Mouse (Mus musculus) stomach, postnatal 0 days (tissue): ENCODE data around the gene Tgfbr3. TPM values are rescaled to one million over a fixed set of nuclear protein-coding genes. Genes with fewer than 3 reads are reported as not detected.
A peak's percentile ranks its signal among the peaks of the same experiment; 100 is the strongest.

ENCODE experiments used
- ATAC-seq: fragments of 200-750 bp; cut with Nextera tagmentation; 2 replicates; pipeline ENCODE4 v1.8.0; 2017; ENCODE audit not compliant: low FRiP score, low TSS enrichment
- DNase-seq: peaks from one replicate; pipeline ENCODE4 v3.0.0-alpha.2; 2016; ENCODE audit warnings: low spot score
- H3K27ac ChIP-seq: fragments of 300-500 bp; sonication (generic); replicated peaks from 2 replicates; pipeline ENCODE4 v1.5.1; 2014; ENCODE audit warnings: mild to moderate bottlenecking, control low read depth
- H3K27me3 ChIP-seq: fragments of 300-500 bp; sonication (generic); 2 replicates; pipeline ENCODE4 v1.6.1; 2014; ENCODE audit warnings: low read length; ENCODE audit not compliant: control insufficient read depth, insufficient read depth
- H3K36me3 ChIP-seq: fragments of 300-500 bp; sonication (generic); 2 replicates; pipeline ENCODE4 v1.6.1; 2014; ENCODE audit warnings: low read length, mixed read lengths; ENCODE audit not compliant: control insufficient read depth, insufficient read depth
- H3K4me1 ChIP-seq: fragments of 300-500 bp; sonication (generic); replicated peaks from 2 replicates; pipeline ENCODE4 v1.6.1; 2014; ENCODE audit warnings: antibody characterized with exemption; ENCODE audit not compliant: control insufficient read depth, insufficient read depth
- H3K4me2 ChIP-seq: fragments of 300-500 bp; sonication (generic); replicated peaks from 2 replicates; pipeline ENCODE4 v1.6.1; 2014; ENCODE audit warnings: low read depth, mild to moderate bottlenecking, control low read depth, moderate library complexity
- H3K4me3 ChIP-seq: fragments of 300-500 bp; sonication (generic); 2 replicates; pipeline ENCODE4 v1.5.1; 2014; ENCODE audit warnings: low read depth, low read length, control low read depth
- H3K9ac ChIP-seq: fragments of 300-500 bp; sonication (generic); 2 replicates; pipeline ENCODE4 v1.6.1; 2014; ENCODE audit warnings: mild to moderate bottlenecking, low read length, control low read depth, mixed read lengths
- H3K9me3 ChIP-seq: fragments of 300-500 bp; sonication (generic); 2 replicates; pipeline ENCODE4 v1.6.1; 2016; ENCODE audit warnings: low read length; ENCODE audit not compliant: control insufficient read depth
- CTCF ChIP-seq: IDR thresholded peaks from 2 replicates; pipeline ENCODE4 v1.5.1; 2016; ENCODE audit warnings: antibody characterized with exemption, low read depth, mild to moderate bottlenecking, moderate library complexity
- EP300 ChIP-seq: optimal IDR thresholded peaks from 2 replicates; pipeline ENCODE3; 2016; ENCODE audit warnings: antibody characterized with exemption
- WGBS: fragments of 180-500 bp; shearing (Covaris S2); extraction: QIAGEN DNeasy Blood & Tissue Kit; methylation state at CpG from one replicate; pipeline ENCODE4 v1.1.7; 2014; 5-methylcytosine and 5-hydroxymethylcytosine counted together
- polyA plus RNA-seq: library from polyadenylated mRNA; unstranded; fragments of >200 nt; fragmentation: Nextera tagmentation; extraction: Ambion mirVana; gene quantifications from 2 replicates; pipeline ENCODE4 v1.2.1, GENCODE M21; 2015

Tgfbr3 gene
- polyA plus RNA-seq, 1 experiment from 2014 or later: 10.6 TPM

DNA sequence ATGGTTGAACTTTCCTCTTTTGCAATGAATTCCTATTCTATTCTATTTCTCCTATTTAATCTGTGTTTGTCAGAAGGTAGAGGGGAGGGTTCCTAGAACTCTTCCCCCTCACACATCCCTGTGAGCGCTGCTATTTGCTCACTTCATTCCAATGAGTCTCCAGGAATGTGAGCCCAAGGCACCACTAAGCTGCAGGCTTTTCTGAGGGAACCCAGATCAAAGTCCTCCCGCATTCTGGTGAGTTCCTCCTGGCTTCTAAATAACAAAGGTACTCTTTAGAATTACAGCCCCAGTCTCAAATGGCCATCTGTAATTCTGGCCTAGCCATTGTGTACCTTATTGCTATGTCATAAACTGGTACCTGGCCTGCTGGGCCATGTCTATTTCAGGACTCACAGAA, 72.3 kb downstream of the Tgfbr3 start:
- no peak overlapping the region for H3K27ac ChIP-seq

DNA sequence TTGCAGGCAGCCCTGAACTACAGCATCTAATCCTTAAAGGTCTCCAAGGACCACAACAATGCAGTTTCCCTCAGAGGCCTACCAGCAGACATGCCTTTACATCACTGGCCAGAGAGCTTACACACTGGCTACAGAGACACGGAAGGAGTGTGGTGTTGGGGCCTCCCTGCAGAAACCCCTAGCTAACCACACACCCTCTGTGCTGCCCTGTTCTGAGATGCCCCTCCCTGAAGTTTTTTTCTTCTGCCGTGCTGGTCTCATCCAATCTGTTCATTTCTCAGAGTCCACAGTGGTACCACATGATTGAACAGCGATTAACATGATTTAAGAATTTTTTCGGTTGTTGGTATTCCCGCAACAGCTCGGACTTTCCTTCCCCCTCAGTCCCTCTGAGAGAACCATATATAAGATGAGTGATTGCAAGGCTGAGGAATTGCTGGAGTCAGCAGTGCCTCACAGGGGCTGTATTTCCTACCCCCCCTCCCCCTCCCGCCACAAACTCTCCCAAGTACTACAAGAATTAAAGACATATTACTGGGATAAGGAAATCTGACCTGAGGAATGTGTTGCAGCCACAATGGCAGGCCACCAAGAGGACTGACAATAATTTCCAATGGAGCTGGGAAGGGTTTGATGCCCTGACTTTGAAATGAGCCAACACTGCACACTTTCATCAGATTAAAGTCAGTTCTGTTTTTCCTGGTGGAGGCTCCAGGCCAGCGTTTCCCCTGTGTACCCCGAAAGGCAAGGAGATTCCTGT, 75.9 kb downstream of the Tgfbr3 start:
- Histone ChIP-seq H3K36me3 (peaks cover 5% of the 10 kb centered on the region; the same call in 1 of the 2 replicates), H3K27me3 (no peaks in the 10 kb centered on the region), H3K27ac (no peak overlapping the region), H3K4me2 (no peak overlapping the region), H3K4me1 (no peaks in the 10 kb centered on the region), H3K9ac (no peak overlapping the region), H3K4me3 (no peak overlapping the region), H3K9me3 (no peaks in the 10 kb centered on the region)
- DNase-seq: no peak
- no peak for TF ChIP-seq CTCF
- TF ChIP-seq EP300: no peak
- ATAC-seq: no peak
- WGBS: 68% methylated on average over 9 of the region's 9 CpGs

More for the DNA sequence above, 72.3 kb downstream of the Tgfbr3 start:
- Histone ChIP-seq H3K4me3 (no peak overlapping the region), H3K9me3 (no peaks in the 10 kb centered on the region), H3K4me2 (no peak overlapping the region), H3K9ac (no peak overlapping the region), H3K27me3 (no peaks in the 10 kb centered on the region), H3K36me3 (peaks cover 5% of the 10 kb centered on the region; the same call in 1 of the 2 replicates), H3K4me1 (peaks cover 3% of the 10 kb centered on the region; the same call in 1 of the 2 replicates)
- TF ChIP-seq EP300 (no peak), CTCF (no peak)
- 39% methylated on average over 2 of the region's 2 CpGs for WGBS
- ATAC-seq (no peak), DNase-seq (no peak)

DNA sequence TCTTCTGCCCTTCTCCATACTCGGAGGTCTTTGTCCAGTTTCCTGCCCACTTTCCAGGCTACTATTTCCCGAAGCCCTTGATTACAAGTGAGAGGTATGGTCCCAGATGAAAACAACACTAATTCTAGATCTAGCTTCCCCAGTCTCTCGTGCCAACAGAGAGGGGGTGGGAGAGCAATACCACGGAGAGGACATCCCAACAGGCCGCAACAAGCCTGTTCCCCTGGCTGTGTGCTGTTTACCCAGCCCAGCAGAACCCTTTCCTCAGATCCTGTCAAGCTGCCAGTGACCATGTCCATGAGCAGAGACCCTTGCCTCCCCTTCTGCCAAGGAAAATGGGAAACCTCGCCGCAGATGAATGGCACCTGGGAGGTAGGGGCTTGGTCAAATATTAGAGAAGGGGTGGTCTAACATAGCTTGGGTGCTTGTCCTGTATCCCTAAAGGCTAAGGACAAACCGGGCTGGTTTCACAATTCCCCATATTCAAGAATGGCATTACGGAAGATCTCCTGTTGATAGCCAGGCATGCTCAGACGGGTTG, 77.5 kb downstream of the Tgfbr3 start:
- WGBS: 69% methylated on average over 10 of the region's 10 CpGs
- 0 out of 2 replicates have a peak overlapping the region, but pooled peaks have one; percentile 9 for H3K27ac ChIP-seq
- no peaks in the 10 kb centered on the region for H3K4me1 ChIP-seq
- DNase-seq (no peak), ATAC-seq (no peak)
- H3K9ac ChIP-seq: no peak overlapping the region
- H3K9me3 ChIP-seq: no peaks in the 10 kb centered on the region
- H3K27me3 ChIP-seq: no peaks in the 10 kb centered on the region
- no peak for TF ChIP-seq CTCF
- no peak for TF ChIP-seq EP300
- no peak overlapping the region for H3K4me2 ChIP-seq
- H3K4me3 ChIP-seq: no peak overlapping the region
- peaks cover 5% of the 10 kb centered on the region; the same call in 1 of the 2 replicates for H3K36me3 ChIP-seq

DNA sequence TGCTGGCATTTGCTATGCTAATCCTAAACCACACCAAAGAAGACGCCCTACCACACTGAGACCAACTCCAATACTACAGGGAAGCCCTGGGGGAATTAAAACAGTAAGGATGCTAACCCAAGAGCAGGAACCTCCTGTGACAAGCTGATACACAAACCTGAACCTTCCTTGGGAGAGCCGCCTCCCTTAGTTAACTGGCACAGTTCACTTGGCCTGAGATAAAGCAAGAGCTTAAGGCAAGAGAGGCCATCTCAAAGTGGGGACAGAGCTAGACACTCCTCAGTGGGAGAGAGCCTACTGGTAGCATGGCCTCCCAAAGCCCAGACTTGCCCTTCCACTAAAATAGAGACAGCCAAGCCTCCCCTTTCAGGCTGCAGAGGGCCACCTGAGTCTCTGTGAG, 79.4 kb downstream of the Tgfbr3 start:
- H3K9me3 ChIP-seq: no peaks in the 10 kb centered on the region
- TF ChIP-seq CTCF: no peak
- TF ChIP-seq EP300: no peak

DNA sequence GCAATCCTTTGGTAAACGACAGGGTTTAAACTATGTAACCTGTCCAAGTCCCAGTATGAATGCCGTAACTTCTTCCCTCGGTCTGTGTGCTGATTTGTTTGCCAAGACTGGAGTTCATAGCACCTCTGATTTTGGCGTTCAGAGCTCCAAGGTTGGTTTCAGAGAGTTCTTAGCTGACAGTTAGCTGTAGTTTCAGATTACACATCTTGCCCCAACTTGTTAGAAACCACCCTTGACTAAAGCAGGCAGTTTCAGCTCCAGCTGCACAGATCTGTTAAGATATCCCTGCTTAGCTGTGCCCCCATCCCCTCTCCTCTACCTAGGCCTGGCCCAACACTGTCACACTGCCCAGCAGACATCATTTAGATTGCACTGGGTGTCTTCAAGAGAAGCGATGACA, 81.5 kb downstream of the Tgfbr3 start:
- Histone ChIP-seq H3K9ac (no peak overlapping the region), H3K4me1 (no peaks in the 10 kb centered on the region), H3K36me3 (no peaks in the 10 kb centered on the region), H3K27me3 (no peaks in the 10 kb centered on the region), H3K9me3 (no peaks in the 10 kb centered on the region), H3K4me3 (no peak overlapping the region), H3K4me2 (no peak overlapping the region), H3K27ac (peak overlapping the region; percentile 36; the same call in 1 of the 2 replicates)
- no peak for TF ChIP-seq CTCF
- TF ChIP-seq EP300: no peak
- DNase-seq (no peak), ATAC-seq (no peak)
- 49% methylated on average over 5 of the region's 5 CpGs for WGBS

More for the DNA sequence above, 79.4 kb downstream of the Tgfbr3 start:
- H3K4me1 ChIP-seq: no peaks in the 10 kb centered on the region
- ATAC-seq (no peak), DNase-seq (no peak)
- H3K9ac ChIP-seq: no peak overlapping the region
- 70% methylated on average over 2 of the region's 2 CpGs for WGBS
- H3K27me3 ChIP-seq: no peaks in the 10 kb centered on the region
- H3K27ac ChIP-seq: no peak overlapping the region
- H3K36me3 ChIP-seq: peaks cover 5% of the 10 kb centered on the region; the same call in 1 of the 2 replicates
- no peak overlapping the region for H3K4me3 ChIP-seq
- H3K4me2 ChIP-seq: no peak overlapping the region

DNA sequence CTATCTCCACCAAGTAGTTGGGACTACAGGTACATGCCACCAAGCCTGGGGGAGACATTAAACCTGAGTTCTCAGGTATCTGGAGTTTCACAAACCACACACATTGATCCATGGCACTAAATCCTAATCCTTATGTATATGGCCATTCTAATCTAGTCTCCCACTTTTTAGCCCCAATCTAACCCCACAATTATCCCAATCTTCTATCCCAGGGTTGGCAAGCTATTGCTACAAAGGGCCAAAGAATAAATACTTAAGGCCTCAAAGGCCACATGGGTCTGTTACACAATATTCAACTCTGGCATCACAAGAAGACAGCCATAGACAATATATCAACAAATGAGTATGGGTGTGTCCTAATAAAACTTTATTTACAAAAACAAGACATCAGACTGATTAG, 85.1 kb downstream of the Tgfbr3 start:
- TF ChIP-seq EP300 (no peak), CTCF (no peak)
- Histone ChIP-seq H3K36me3 (no peaks in the 10 kb centered on the region), H3K27me3 (no peaks in the 10 kb centered on the region), H3K9ac (no peak overlapping the region), H3K4me1 (peaks cover 10% of the 10 kb centered on the region; the same call in 1 of the 2 replicates), H3K4me3 (no peak overlapping the region), H3K4me2 (no peak overlapping the region), H3K27ac (no peak overlapping the region), H3K9me3 (no peaks in the 10 kb centered on the region)
- ATAC-seq (no peak), DNase-seq (no peak)
